Mouse (Mus musculus) Muller cell, postnatal 12 days (primary cell): ENCODE measurements around the gene Sertad2.

Experiments used
- DNase-seq: peaks from one replicate; pipeline ENCODE4 v3.0.0-alpha.2; 2015; ENCODE audit errors: inconsistent ontology term

The Sertad2 gene

DNA sequence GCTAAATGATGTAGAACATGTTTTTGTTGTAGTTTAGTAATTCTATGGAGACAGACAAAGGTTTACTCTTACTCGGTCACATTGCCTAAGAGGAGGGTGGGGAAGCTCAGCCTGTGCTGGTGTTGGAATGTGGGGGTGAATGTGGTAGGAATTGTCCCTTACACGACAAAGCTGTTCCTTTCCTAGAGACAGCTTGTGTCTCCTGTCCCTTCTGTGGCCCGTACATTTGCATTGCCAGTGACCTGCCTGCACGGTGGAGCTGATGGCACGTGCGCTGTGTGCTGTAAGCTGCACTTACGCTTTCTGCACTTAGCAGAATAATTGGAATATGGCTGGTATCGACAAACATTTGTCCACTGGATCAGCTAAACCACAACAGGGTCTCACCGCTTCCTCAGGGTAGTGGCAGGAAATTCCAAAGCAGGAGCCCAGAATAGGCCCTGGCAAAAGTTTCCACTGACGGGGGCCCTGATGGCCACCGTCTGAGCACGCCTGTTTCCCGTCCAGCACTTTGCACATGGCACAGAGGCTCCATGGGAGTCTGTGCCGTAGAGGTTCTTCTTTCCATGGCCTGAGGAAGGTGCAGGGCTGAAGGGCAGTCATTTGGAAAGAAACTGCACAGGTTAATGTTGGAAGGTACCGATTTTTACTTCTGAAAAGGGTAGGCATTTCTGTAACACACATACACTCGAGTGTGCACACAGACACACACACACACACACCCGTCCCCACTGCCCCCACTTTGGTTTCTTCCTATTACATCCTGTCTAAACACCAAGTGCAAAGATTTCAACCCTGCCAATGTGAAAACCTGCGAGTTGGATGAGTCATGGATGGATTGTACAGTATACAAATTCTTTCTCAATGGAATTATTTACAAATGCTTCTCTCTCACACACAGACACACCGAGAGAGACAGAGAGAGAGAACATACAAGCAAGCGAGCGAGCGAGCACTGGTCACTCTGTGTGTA is 51.5 kb downstream of the Sertad2 start:
- peak; percentile 42 for DNase-seq

DNA sequence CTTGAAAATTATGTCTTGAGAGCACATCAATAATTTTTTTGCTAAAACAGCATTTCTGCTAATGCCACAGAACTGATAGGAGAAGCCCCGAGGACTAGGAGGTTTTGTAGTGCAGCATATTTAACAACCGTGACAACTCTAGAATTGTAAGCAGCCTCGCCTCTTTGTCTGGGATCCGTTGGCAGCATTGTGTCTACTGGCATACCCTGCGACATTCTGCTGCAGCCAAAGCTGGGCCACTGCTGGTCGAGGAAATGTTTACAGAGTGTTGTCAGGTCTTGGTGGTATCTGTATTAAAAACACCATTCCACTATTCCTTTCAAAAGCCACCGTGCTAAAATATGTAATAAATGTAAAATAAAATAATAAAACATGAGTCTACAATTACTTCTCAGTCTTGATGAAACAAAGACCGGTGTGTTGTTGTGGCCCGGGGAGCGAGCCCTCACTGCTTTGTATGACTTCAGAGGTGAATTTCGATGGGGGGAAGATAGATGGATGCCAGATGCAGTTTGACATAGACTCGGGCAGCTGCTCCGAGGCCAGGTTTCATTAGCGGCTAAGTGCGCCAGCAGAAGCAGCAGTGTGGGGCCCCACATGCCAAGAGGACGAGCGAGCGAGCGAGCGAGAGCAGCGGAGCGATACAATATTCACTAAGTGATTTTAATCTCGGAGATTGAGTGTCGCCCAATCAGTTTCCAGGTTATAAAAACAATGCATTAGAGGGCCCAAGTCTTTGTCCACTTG is 60.2 kb downstream of the Sertad2 start:
- peak; percentile 39 for DNase-seq

DNA sequence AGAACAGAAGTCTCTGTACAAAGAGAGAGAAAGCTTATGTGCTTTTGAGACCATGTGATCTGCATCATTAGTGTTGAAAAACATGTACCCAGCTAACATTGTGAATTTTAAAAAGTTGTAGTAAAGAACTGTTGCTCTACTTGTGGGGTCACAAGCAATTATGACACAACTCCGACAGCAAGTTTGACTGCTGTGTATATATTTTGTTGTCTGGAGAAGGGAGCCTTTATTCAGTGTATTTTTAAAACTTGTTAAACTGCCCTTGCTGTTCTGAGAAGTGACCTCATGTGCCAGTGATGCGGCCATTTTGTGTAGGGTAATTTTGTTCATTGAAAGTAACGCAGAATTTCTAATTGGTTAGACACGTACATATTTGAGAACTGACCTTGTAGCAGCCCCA is 61.1 kb downstream of the Sertad2 start:
- no peak for DNase-seq

DNA sequence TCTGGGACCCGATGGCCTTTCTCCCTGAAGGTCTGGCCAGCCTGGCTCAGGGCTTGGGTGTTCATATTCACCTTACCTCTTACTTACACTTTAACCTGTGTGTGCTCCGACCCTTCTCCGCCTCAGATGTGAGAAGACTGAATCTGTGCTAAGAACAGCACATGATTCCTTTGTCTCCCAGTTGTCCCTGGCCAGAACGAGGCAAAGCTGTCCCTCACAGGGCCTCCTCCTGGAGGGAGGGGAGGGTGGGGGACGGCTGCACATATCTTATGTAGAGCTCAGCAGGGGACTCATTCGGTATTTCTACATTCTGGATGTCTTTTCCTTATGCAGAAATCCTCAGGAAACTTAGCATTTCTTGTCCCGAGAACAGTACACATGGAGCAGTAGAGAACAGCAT is 62.6 kb downstream of the Sertad2 start:
- DNase-seq = no peak

DNA sequence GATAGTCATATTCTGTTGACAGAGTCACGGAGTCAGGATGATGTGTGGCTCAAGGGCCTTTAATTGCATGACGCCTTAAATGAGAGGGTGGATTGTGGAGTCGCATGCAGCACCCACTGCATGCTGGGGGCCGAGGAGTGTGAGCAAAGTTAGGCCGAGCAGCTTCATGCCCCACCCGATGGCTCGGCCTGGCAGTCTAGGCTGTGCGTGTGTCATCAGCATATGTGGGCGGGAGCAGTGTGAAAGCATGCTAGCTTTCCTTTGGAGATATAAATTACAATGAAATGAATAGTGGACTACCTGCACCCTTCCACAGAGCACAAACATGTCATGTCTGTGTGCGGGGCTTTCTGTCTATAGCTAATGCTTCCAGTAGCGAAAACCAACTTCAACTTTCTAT is 65.4 kb downstream of the Sertad2 start:
- no peak for DNase-seq

DNA sequence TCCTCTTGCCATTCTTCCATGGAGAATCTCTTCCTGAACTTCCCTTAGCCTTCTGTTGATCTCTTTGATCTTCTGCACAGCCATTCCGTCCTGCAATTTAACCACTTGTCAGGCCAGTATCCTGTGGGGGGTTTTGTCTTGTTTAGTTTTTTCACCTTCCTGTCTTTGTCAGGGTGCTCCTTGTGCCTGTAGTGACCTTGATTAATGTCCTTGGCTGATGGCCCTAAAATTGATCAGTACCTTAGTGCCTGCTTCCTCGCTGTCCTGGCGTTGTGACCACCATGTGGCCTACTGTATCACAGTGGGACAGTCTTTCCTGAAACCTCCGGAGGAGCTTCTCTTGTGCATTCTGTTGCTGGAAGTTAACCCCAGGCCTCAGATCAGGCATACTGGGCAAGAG is 70.2 kb downstream of the Sertad2 start:
- DNase-seq = no peak

DNA sequence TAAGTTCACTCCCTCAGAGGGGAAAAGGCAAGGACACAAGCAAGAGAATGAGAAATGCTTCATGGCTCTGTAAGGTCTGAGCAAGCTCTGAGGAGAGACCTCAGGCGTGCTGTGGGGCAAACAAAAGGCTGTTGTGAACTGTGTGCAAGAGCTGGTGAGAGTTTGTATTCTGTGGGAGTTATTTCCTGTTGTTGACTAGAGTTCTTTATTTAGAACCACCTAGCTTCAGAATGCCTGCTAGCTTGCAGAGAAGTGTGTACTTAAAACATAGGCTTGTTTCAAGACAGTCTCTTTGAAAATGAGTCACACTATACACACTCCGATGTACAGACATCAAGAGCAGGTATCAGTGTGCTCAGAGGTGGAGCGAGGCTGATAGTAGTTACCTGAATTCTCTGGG is 73.0 kb downstream of the Sertad2 start:
- no peak for DNase-seq

DNA sequence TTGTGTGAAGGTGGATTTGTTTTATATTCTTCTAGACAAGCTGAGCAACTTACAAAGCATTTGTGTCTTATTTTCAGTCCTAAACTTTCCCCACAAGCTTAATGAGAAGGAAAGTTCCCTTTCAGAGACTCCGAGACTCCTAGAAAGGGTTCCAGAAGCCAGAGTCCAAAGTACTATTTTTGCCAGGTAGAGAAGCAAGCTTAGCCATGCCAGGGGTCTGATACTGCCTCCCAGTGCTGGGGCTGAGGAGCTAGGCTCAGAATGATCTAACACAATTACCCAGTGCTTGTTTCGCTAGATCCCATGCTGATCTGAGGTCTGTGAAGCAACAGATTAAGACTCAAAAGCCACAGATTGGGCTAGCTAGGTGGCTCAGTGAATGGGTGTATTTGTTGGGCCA is 84.1 kb downstream of the Sertad2 start:
- no peak for DNase-seq

DNA sequence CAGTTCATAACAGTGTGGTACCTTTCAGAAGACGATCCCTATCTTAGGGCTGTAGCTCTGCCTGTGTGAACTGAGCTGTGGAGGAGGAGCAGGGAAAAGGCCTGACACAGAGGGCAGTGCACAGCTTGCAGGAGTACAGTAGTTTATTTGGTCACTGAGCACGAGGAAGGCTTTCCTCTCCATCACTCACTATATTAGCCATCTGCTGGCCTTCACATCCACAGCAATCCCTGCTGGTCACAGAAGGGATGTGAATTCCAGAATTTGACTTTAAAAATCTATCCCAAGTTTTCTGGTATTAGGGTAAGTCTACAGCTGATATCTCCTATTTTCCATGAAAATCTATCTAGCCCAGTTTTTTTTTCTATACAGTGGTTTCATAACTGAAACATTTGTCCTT is 85.2 kb downstream of the Sertad2 start:
- DNase-seq = no peak

DNA sequence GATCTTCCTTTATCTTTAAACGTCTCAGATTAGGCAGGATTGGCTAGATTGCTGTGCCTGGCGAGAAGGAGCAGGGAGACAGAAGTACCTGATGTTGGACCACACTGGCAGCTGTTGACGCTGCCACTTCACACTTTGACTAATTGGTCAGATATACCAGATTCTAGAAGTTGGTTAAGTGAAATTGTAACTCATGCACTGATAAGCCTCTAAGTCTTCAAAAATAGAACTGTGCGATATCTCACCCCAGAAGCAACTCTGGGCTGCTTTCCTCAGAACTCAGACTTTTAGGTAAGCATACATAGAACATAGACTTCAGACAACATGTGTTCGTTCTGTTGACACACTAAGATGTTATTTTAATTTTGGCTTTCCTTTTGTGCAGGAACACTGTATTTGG is 86.6 kb downstream of the Sertad2 start:
- DNase-seq = no peak

DNA sequence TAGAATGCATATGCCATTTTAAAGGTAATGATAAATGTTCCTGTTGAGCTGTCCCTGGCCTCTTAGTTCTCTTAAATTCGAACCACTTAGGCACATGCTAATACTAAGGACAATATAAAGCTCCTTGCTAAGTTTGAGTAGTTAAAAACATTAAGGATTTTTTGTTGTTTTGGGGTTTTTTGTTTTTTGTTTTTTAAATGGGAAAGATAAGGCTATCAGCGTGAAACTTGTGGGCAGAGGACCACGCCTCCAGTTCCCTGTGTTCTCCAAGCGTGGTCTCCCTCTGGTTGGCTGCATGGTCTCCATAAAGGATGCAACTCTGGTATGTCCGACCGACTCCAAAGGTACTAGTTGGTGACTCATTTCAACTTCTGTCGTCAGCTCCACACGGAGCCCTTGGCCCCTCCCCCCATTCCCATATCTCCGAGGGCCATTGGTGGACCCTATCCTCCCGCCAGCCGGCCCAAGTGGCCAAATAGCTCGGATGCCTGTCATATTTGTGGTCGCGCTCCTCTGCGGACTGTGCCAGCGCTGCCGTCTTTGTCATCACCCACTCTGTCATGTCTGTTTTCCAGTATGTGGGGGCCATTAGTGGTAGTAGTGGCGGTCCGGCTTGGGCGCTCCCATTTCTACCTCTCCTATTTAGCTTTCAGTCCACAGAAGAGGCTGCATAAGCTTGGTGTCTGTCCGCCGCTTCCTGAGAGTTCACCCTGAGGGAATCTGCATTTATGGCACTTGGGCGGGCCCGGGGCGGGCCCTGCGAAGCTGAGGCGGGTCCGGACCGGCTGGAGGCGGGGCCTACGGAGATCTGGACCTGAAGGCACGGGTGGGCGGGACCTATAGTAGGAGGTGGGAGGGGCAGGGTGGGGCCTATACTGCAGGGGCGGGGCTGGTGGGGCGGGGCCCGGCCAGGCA is 88.2 kb downstream of the Sertad2 start:
- peak; percentile 100 for DNase-seq

DNA sequence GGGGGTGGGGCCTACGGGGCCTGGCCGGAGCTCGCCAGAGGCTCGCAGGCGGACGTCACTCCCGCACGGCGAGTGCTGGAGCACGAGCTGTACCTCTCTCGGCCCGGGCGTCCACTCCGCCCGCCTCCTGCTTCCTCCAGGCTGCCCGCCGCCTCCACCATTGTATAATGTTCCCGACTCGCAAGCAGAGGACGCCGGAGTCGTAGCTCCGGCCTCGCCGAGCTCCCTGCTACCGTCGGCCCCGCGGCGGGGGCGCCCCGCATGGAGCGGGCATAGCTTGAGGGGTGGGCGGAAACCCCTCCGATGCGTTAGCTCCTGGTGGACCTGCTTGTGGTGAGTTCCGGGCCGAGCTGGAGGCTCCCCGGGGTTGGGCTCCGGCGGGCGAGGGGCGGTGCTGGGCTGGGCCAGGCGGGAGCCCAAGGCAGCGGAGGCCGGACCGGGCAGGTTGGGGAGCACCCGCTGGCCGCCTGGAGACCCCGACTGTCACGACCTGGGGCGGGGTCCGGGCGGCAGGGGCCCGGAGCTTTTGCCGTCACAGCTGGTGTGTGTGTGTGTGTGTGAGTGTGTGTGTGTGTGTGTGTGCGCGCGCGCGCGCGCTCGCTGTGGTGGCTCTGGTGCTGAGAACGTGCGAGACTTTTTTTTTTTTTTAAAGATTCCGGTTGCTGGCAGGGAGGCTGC is 89.0 kb downstream of the Sertad2 start:
- peak; percentile 92 for DNase-seq

DNA sequence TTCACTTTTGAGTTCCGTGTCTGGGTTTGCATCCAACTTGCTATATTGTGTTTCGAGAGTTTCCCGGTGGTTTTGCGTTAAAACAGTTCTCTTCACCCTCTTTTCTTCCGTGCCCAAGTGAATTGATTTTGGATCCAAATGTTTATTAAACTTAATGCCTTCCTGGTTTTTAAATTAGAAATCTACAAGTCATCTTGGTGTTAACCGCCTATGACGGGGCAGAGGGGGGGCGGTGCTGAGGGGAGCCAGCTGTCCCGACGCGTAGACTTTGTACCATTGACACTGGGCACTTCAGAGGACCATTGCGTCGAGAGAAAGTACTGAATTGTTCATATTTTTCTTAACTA is 89.5 kb downstream of the Sertad2 start:
- peak; percentile 84 for DNase-seq

DNA sequence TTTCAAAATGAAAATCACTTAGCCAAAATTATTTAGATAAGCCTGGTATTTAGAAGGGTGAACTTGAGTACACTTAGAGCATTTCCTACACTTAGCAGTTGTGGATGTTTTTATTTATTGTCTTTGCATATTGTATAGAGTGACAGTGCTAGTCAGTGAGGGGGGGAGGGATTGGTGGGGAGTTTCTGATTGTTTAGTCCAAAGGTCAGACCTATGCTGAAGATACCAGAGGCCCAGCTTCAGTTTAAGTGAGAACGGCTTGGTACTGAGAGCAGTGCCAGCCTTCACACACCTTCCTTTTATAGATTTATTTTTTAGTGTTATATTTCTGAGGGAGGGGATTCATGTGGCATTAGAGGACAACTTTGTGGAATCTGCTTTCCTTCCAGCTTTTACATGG is 91.5 kb downstream of the Sertad2 start:
- DNase-seq = no peak

DNA sequence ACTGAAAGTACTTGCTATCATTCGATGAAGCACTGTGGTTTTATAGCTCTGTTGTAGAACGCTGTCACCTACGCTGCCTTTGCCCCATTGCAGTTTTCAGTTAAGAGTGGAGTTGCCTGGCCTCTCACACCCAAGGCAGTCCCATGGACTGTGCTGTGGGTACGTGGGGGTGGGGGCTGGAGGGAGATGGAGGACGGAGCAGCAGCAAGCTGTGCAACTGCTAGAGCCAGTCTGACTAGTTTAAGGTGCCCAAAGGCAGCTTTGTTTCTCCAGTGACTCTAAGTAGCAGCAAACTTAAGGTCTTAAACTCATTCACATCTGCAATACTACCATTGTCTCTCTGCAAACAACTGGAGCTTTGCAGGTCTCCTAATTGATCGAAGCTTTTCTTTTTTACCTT is 92.6 kb downstream of the Sertad2 start:
- no peak for DNase-seq

DNA sequence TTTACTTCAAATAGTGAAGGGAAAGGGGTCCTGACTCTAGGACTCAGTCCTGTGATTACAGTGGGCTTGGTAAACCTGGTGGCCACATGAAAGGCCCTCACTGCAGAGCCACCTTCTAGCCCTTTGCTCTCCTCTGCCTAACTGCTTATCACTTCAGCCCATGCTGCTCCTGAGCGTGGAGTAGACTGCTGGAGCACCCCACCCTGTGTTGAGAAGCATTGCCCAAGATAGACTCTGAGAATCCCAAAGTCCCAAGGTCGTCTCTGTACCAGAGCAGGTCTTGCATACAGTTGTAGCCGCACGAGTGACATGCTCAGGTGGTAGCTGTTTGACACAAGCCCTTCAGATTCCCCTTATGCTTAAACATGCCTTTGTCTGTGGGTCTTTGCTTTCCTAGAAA is 93.1 kb downstream of the Sertad2 start:
- no peak for DNase-seq

DNA sequence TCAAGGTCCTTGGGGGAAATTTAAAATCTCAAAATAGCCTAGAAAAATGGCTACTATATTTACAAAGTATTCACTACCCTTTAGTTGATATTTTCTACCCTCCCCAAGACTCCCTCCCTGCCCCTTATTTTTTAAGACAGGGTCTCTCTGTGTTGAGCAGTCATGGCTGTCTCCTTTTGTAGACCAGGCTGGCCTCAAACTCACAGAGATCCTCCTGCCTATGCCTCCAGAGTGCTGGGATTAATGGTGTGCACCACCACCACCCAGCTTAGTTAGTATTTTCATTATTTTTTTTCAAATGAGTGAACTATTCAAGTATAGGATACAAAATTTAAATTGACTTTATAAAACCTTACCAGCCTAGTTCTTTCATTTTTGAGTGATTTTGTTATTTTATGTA is 94.0 kb downstream of the Sertad2 start:
- no peak for DNase-seq

DNA sequence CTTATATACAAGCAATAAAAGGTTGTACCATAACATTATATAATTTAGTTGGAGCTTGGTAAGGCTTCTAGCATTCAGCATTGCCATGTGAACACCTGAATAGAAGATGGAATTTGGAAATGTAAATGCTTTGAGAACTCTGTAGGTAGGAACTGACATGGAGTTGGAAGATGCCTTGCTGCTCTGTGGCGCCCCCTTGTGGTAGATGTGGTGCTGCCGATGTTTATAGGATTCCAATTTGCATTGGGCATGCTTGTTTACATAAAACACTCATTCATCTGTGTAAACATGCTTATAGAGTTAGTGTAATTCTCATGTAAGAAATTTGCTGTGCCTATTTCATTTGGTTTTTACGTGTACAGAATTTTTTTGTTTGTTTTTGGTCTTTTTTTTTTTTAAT is 95.8 kb downstream of the Sertad2 start:
- DNase-seq = no peak

DNA sequence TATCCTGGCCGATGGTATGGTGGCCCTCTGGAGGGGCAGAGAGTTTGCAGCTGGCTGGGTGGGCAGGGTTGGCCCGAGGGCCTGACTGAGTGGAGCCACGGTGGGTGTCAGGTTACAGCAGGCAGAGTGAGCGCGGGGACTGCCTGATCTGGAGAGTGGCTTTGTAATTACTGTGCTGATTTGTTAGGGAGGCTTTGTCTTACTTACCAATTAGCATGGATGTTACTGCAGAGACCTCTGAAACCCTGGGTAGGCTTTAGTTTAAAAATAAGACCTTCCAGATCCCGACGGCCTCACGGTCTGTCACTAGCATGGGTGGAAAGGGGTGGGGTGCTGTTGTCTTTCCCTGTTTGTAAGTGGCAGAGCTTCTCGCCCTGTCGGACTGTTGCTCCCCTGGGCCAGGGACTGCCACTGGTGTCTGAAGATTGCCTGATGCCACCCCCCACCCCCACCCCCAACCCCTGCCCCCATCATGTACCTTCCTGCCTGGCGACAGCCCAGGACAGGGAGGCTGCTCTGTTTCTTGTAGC is 96.9 kb downstream of the Sertad2 start:
- DNase-seq = peak; percentile 85

DNA sequence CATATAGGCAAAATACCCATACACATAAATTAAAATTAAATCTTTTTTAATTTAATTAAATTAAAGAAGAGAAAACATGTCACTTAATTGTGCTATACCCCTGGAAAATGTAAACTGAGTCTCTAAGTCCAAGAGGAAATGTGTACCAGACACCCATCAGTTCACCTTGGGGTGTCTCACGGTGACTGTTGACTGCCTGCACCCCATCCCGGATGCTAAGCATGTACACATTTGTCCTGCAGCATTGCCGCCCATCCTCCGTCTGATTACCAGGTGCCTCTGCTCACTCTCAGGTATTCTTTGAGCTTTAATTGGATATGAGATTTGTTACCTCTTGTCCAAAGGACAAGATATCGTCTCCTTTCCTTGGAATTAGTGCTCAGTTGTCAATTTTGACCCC is 99.3 kb downstream of the Sertad2 start:
- DNase-seq = no peak

DNA sequence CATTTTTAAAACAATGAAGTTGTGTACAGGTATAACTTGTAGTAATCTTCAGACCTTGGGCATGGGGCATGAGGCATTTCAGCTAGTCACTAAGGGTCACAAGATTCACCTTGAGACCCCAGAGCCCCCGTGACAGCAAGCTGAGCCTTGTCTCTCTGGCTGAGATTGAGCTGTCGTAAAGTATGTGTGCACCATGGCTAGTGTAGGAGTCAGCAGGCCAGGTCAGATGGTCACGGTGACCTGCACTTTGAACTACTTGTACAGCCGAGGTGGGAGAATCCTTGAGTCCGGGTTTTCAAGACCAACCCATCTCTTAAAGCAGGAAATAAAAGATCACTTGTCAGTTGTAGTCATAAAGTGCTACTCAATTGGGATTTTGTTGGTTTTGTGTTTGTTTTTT is 100.1 kb downstream of the Sertad2 start:
- DNase-seq = no peak
